Mouse (Mus musculus): Measurements from ENCODE around the gene Rps16. TPM values are rescaled to one million over a fixed set of nuclear protein-coding genes. Genes with fewer than 3 reads are reported as not detected.
A peak's percentile ranks its signal among the peaks of the same experiment; 100 is the strongest.

The Rps16 gene
- polyA plus RNA-seq, 1 experiment from 2014 or later: 1,198 TPM

DNA sequence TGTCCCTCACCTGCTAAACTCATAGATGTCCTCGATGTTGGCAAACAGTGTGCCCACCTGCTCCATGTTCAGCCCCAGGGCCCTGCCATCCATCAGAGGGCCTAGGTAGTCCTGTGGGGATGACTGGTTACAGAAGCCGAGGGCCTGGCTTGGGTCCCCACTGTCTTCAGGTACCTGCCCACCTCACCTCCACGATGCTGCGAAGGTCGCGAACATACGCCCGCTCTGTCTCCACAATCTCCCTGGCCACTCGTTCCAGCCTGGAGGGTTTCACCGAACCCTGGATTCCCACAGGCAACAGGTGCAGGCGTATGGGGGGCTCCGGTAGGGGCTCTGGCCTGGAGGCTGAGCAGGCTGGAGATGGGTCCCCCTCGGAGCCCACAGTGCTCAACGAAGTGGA is 19.6 kb downstream of the Rps16 start:
- WGBS: 81% methylated on average over 14 of the region's 14 CpGs
- no peak overlapping the region for H3K27ac ChIP-seq
- H3K4me3 ChIP-seq (replicated peaks; ENCODE audit: low read depth, low read length): peak overlapping the region; percentile 83; the same call in 1 of the 2 replicates
- no peak for TF ChIP-seq CTCF (IDR thresholded peaks at IDR 0.05; ENCODE audit: low read depth)
- peak overlapping the region; percentile 74 for H3K4me2 ChIP-seq (ENCODE audit: low read length)
- no peaks in the 10 kb centered on the region for H3K9me3 ChIP-seq (replicated peaks; ENCODE audit: low read length)
- peak overlapping the region; percentile 91; the same call in 1 of the 2 replicates for H3K9ac ChIP-seq (ENCODE audit: low read depth, low read length)
- H3K27me3 ChIP-seq (ENCODE audit: insufficient read depth, low read length): no peaks in the 10 kb centered on the region
- peaks cover 13% of the 10 kb centered on the region; the same call in 1 of the 2 replicates for H3K4me1 ChIP-seq (replicated peaks; ENCODE audit: insufficient read depth, low read length)
- peaks cover 24% of the 10 kb centered on the region; the same call in 1 of the 2 replicates for H3K36me3 ChIP-seq (ENCODE audit: insufficient read depth, low read length)
- ATAC-seq (replicated peaks; ENCODE audit: low FRiP score, low read depth) (no peak), DNase-seq (ENCODE audit: low spot score) (no peak)

DNA sequence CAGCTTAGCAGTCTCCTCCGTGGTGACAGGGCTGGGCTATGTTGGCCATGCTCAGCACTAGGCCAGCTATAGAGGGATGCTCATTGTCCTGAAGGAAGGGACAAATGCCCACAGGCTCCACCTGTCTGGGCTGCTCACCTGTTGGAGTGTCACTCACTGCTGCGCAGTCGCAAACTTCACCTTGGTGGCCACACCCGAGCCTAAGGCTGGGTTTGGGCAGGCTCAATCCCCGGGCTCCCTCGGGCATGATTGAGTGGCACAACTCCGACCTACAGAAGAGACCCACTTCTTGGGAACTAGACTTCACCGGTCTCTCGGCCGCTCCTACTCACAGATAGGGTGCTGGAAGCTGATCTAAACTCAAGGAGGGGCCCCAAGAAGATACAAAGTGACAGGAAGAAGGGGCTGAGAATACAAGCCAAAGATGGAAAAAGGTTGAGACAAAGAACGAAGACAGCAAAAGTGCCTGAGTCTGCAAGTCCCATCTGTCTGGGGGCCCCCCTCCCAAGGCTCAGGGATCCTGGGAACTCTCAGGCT is 20.6 kb downstream of the Rps16 start:
- Histone ChIP-seq H3K27ac (peak overlapping the region; percentile 95), H3K36me3 (ENCODE audit: insufficient read depth, low read length) (peaks cover 22% of the 10 kb centered on the region; the same call in 1 of the 2 replicates), H3K9me3 (replicated peaks; ENCODE audit: low read length) (no peaks in the 10 kb centered on the region), H3K4me2 (ENCODE audit: low read length) (peak overlapping the region; percentile 74), H3K27me3 (ENCODE audit: insufficient read depth, low read length) (no peaks in the 10 kb centered on the region), H3K9ac (ENCODE audit: low read depth, low read length) (peak overlapping the region; percentile 91), H3K4me1 (replicated peaks; ENCODE audit: insufficient read depth, low read length) (peaks cover 13% of the 10 kb centered on the region; the same call in 1 of the 2 replicates), H3K4me3 (replicated peaks; ENCODE audit: low read depth, low read length) (peak overlapping the region; percentile 83)
- TF ChIP-seq CTCF (IDR thresholded peaks at IDR 0.05; ENCODE audit: low read depth): no peak
- no peak for DNase-seq (ENCODE audit: low spot score)
- no peak for ATAC-seq (replicated peaks; ENCODE audit: low FRiP score, low read depth)
- 2% methylated on average over 11 of the region's 11 CpGs for whole genome bisulfite sequencing

- peaks cover 13% of the 10 kb centered on the region; the same call in 1 of the 2 replicates for H3K4me1 ChIP-seq (replicated peaks; ENCODE audit: insufficient read depth, low read length)
- peak overlapping the region; percentile 95 for H3K27ac ChIP-seq
- H3K9me3 ChIP-seq (replicated peaks; ENCODE audit: low read length): no peaks in the 10 kb centered on the region
- H3K9ac ChIP-seq (ENCODE audit: low read depth, low read length): peak overlapping the region; percentile 91
- H3K4me2 ChIP-seq (ENCODE audit: low read length): peak overlapping the region; percentile 74
- WGBS: under 1% methylated on average over 41 of the region's 43 CpGs
- peak; percentile 83 for DNase-seq (ENCODE audit: low spot score)
- H3K27me3 ChIP-seq (ENCODE audit: insufficient read depth, low read length): no peaks in the 10 kb centered on the region
- H3K4me3 ChIP-seq (replicated peaks; ENCODE audit: low read depth, low read length): peak overlapping the region; percentile 83
- ATAC-seq (replicated peaks; ENCODE audit: low FRiP score, low read depth): no peak
- peaks cover 17% of the 10 kb centered on the region; the same call in 1 of the 2 replicates for H3K36me3 ChIP-seq (ENCODE audit: insufficient read depth, low read length)
- TF ChIP-seq CTCF (IDR thresholded peaks at IDR 0.05; ENCODE audit: low read depth): no peak
Observed at GRCm38 (mm10) chr7:28371514-28371989, 21.1 kb downstream of the Rps16 start.

GRCm38 (mm10) chr7:28372251-28373108 is 22.0 kb downstream of the Rps16 start, which contains the start of gene Plekhg2:
TSS of gene Plekhg2 (minus strand) at chr7:28372599.
- no peaks in the 10 kb centered on the region for H3K9me3 ChIP-seq (replicated peaks; ENCODE audit: low read length)
- H3K4me1 ChIP-seq (replicated peaks; ENCODE audit: insufficient read depth, low read length): peaks cover 17% of the 10 kb centered on the region; the same call in 1 of the 2 replicates

GRCm38 (mm10) chr7:28373131-28373581 is 22.7 kb downstream of the Rps16 start:
- H3K9ac ChIP-seq (ENCODE audit: low read depth, low read length): no peak overlapping the region
- H3K4me1 ChIP-seq (replicated peaks; ENCODE audit: insufficient read depth, low read length): peaks cover 22% of the 10 kb centered on the region; the same call in 1 of the 2 replicates
- H3K27ac ChIP-seq: peak overlapping the region; percentile 83
- no peaks in the 10 kb centered on the region for H3K9me3 ChIP-seq (replicated peaks; ENCODE audit: low read length)
- peak overlapping the region; percentile 49 for H3K4me2 ChIP-seq (ENCODE audit: low read length)
- no peaks in the 10 kb centered on the region for H3K27me3 ChIP-seq (ENCODE audit: insufficient read depth, low read length)
- 2% methylated on average over 9 of the region's 9 CpGs for WGBS
- H3K36me3 ChIP-seq (ENCODE audit: insufficient read depth, low read length): peaks cover 14% of the 10 kb centered on the region
- ATAC-seq (replicated peaks; ENCODE audit: low FRiP score, low read depth) (no peak; the same call in 1 of the 2 replicates), DNase-seq (ENCODE audit: low spot score) (peak; percentile 95)
- TF ChIP-seq CTCF (IDR thresholded peaks at IDR 0.05; ENCODE audit: low read depth): peak; percentile 86
- H3K4me3 ChIP-seq (replicated peaks; ENCODE audit: low read depth, low read length): peak overlapping the region; percentile 83; the same call in 1 of the 2 replicates

More at GRCm38 (mm10) chr7:28372251-28373108, 22.0 kb downstream of the Rps16 start, which contains the start of gene Plekhg2:
- H3K36me3 ChIP-seq (ENCODE audit: insufficient read depth, low read length): peaks cover 17% of the 10 kb centered on the region
- peak within 1 kb of the TSS; percentile 95 for H3K27ac ChIP-seq
- H3K27me3 ChIP-seq (ENCODE audit: insufficient read depth, low read length): no peaks in the 10 kb centered on the region
- H3K4me3 ChIP-seq (replicated peaks; ENCODE audit: low read depth, low read length): peak within 1 kb of the TSS; percentile 83
- H3K9ac ChIP-seq (ENCODE audit: low read depth, low read length): peak within 1 kb of the TSS; percentile 91
- peak; percentile 100 for DNase-seq (ENCODE audit: low spot score)
- under 1% methylated on average over 53 of the region's 66 CpGs for WGBS
- H3K4me2 ChIP-seq (ENCODE audit: low read length): peak within 1 kb of the TSS; percentile 74
- ATAC-seq (replicated peaks; ENCODE audit: low FRiP score, low read depth): peak; percentile 89
- TF ChIP-seq CTCF (IDR thresholded peaks at IDR 0.05; ENCODE audit: low read depth): peak; percentile 70

Measured in kidney, postnatal 0 days (tissue).